Mouse (Mus musculus) heart, postnatal 0 days (tissue): Measurements from ENCODE around the gene Slc25a33.

Experiments used
- CTCF ChIP-seq: IDR thresholded peaks from 2 replicates; pipeline ENCODE4 v1.5.1; 2016; ENCODE audit warnings: antibody characterized with exemption, control low read depth, low read depth
- EP300 ChIP-seq: IDR thresholded peaks from 2 replicates; pipeline ENCODE4 v1.6.1; 2016; ENCODE audit warnings: antibody characterized with exemption, low read depth

DNA sequence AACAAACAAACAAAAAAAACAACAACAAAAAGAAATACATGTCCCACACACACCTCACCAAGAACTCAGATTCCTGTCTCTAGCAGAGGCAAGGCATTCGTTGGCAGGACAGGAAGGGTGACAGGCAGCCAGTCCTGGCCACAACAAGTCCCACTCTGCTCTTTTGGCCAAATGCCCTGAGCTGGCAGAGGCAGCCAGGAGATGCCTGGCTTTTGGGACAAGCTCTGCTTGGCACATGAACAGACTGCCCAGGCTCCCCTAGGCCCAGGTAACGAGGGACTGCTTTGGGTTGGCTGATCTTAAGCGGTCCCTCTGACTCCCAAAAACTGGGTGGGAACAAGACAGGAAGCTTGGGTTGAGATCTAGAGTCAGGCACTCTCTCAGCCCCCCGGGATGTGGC is 37.5 kb downstream of the Slc25a33 start:
- TF ChIP-seq CTCF (no peak), EP300 (no peak)
